In the genomic region with DNA sequence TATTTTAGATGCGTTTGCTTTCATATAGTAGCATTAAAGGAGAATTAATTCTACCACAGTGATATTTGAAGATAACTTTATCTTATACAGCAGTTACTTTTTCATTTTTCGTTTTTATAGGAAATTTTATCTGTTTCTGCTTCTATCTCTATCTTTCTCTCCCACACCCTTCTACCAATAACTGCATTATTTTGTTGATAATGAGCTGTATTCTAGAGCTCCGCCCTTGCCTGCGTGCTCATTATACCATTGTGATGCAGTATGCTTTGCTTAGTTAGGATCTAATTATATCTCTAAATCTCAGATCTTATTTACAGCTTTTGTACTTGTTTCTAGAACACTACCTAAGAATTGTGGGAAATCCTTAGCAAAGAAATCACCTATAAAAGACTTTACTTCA, we compare ENCODE assay signal across 20 mouse cellular contexts. TPM values are rescaled to one million over a fixed set of nuclear protein-coding genes. Genes with fewer than 3 reads are reported as not detected.
A peak's percentile ranks its signal among the peaks of the same experiment; 100 is the strongest.
DNase-seq lines count a peak whose midpoint lies in the region; ATAC-seq and TF ChIP-seq lines count a peak whose summit lies in the region.
"Had no signal": no experiment of that assay in that cellular context is flagged by ENCODE, and none has a peak within 500 bp of the region (broad histone marks: within the 10 kb centered on the region; RNA-seq: fewer than 3 reads in every experiment).

No protein-coding gene starts in this region.

- H3K9me3 ChIP-seq in forebrain, embryonic 13.5 days (replicated peaks): no peaks in the 10 kb centered on the region
- no peaks in the 10 kb centered on the region for H3K9me3 ChIP-seq in forebrain, embryonic 12.5 days
- H3K9me3 ChIP-seq: embryonic facial prominence, embryonic 10.5 days; kidney, embryonic 15.5 days; limb, embryonic 10.5 days had no signal

- no peak for DNase-seq in layer of hippocampus, adult 2 months (ENCODE audit: low spot score in 2 of 2)
- DNase-seq in layer of hippocampus, postnatal 25 days (ENCODE audit: extremely low spot score in 1 of 2, low spot score in 1 of 2): no peak
- DNase-seq in c-Kit-positive CD71-positive TER-119-negative erythroid progenitor cells, embryonic 14.5 days (ENCODE audit: low read depth): peak; percentile 32
- DNase-seq: adrenal gland, adult 2 months; cerebellum, adult 18-20 months; cerebellum, postnatal 36 days; gastrocnemius, postnatal 25 days; lung, adult 2 months; lung, postnatal 36 days; thymus, postnatal 4 days had no signal

- no peak overlapping the region for H3K27ac ChIP-seq in forebrain, embryonic 13.5 days
- no peak overlapping the region for H3K27ac ChIP-seq in forebrain, embryonic 12.5 days
- peak overlapping the region; percentile 51 for H3K27ac ChIP-seq in layer of hippocampus, adult 2 months
- H3K27ac ChIP-seq: embryonic facial prominence, embryonic 10.5 days; kidney, embryonic 15.5 days; limb, embryonic 10.5 days had no signal

- H3K27me3 ChIP-seq in forebrain, embryonic 13.5 days: no peaks in the 10 kb centered on the region
- H3K27me3 ChIP-seq in forebrain, embryonic 12.5 days: no peaks in the 10 kb centered on the region
- H3K27me3 ChIP-seq: kidney, embryonic 15.5 days had no signal

- WGBS in forebrain, embryonic 13.5 days: 65% methylated on average over 4 of the region's 4 CpGs
- WGBS in forebrain, embryonic 12.5 days: 76% methylated on average over 4 of the region's 4 CpGs

- H3K9ac ChIP-seq in forebrain, embryonic 13.5 days: no peak overlapping the region
- no peak overlapping the region for H3K9ac ChIP-seq in forebrain, embryonic 12.5 days
- H3K9ac ChIP-seq: kidney, embryonic 15.5 days had no signal

- TF ChIP-seq CTCF in layer of hippocampus, adult 2 months (conservative IDR thresholded peaks at IDR 0.05): no peak

- H3K4me1 ChIP-seq in forebrain, embryonic 13.5 days: peaks cover 16% of the 10 kb centered on the region
- H3K4me1 ChIP-seq in forebrain, embryonic 12.5 days: peaks cover 9% of the 10 kb centered on the region

- no peaks in the 10 kb centered on the region for H3K36me3 ChIP-seq in forebrain, embryonic 13.5 days (ENCODE audit: poor library complexity, severe bottlenecking)
- H3K36me3 ChIP-seq in forebrain, embryonic 12.5 days (replicated peaks): no peaks in the 10 kb centered on the region
- H3K36me3 ChIP-seq: embryonic facial prominence, embryonic 10.5 days; kidney, embryonic 15.5 days; limb, embryonic 10.5 days had no signal

- H3K4me2 ChIP-seq in forebrain, embryonic 13.5 days: peak overlapping the region; percentile 48
- H3K4me2 ChIP-seq in forebrain, embryonic 12.5 days: no peak overlapping the region
- H3K4me2 ChIP-seq: kidney, embryonic 15.5 days had no signal

- no peak for ATAC-seq in forebrain, embryonic 13.5 days
- no peak for ATAC-seq in forebrain, embryonic 12.5 days (ENCODE audit: low FRiP score)
- ATAC-seq in megakaryocyte-erythroid progenitor cell, adult 5-6 weeks (replicated peaks; ENCODE audit: low FRiP score, low TSS enrichment, poor library complexity, severe bottlenecking): peak; percentile 62
- no peak for ATAC-seq in monocyte, adult 5-6 weeks (replicated peaks; ENCODE audit: insufficient number of reproducible peaks, low FRiP score, low TSS enrichment, poor library complexity, severe bottlenecking)
- ATAC-seq in cerebellum, adult (ENCODE audit: insufficient number of reproducible peaks, low FRiP score, low TSS enrichment): no peak
- ATAC-seq: CD4-positive, CD25-positive, alpha-beta regulatory T cell, adult 4 months; inflammation-experienced regulatory T-cells, adult 6 months had no signal

- H3K4me3 ChIP-seq in forebrain, embryonic 13.5 days: peak overlapping the region; percentile 23
- no peak overlapping the region for H3K4me3 ChIP-seq in forebrain, embryonic 12.5 days (replicated peaks)
- H3K4me3 ChIP-seq in layer of hippocampus, adult 2 months: no peak overlapping the region; the same call in 1 of the 2 replicates
- H3K4me3 ChIP-seq: embryonic facial prominence, embryonic 10.5 days; kidney, embryonic 15.5 days; limb, embryonic 10.5 days had no signal

RNA-seq across cellular contexts. Expression of a gene that starts 48.3 kb away (rescaled TPM):
- polyA plus RNA-seq in forebrain, embryonic 13.5 days (2015; fragmentation: Nextera tagmentation; extraction: Ambion mirVana): 6.7 and 6.8 TPM in 2 replicates
- 6.6 and 6.7 TPM in 2 replicates for polyA plus RNA-seq in forebrain, embryonic 12.5 days (2016; fragmentation: Nextera tagmentation; extraction: Ambion mirVana)
- 1 to 10 TPM; 5.5 TPM for total RNA-seq in layer of hippocampus, adult 2 months (2021)
- total RNA-seq in layer of hippocampus, postnatal 25 days (2021): 1 to 10 TPM; 5.8 TPM
- total RNA-seq in megakaryocyte-erythroid progenitor cell, adult 5-6 weeks (2014; fragmentation: Nextera tagmentation): 2.0 and 3.1 TPM in 2 replicates
- 4.8 and 6.3 TPM in 2 replicates for total RNA-seq in megakaryocyte-erythroid progenitor cell, adult 5-6 weeks (2017)
- 1.5 to 3.3 TPM (median 2.3 TPM) in 3 replicates for total RNA-seq in monocyte, adult 5-6 weeks (2017)
